Mouse (Mus musculus) embryonic facial prominence, embryonic 12.5 days (tissue): ENCODE measurements around the gene Ms4a6d. TPM values are rescaled to one million over a fixed set of nuclear protein-coding genes. Genes with fewer than 3 reads are reported as not detected.
"Not testable (repeated sequence)": the region's sequence is repeated elsewhere in the genome, so short reads cannot be mapped to it uniquely, and the experiment has no call there.

Source experiments
- ATAC-seq: fragments of 200-750 bp; cut with Nextera tagmentation; 2 replicates; pipeline ENCODE4 v1.8.0; 2017; ENCODE audit not compliant: insufficient number of reproducible peaks, insufficient read depth, low FRiP score, low TSS enrichment
- H3K27ac ChIP-seq: fragments of 300-500 bp; sonication (generic); 2 replicates; pipeline ENCODE4 v1.5.1; 2016; ENCODE audit warnings: mild to moderate bottlenecking
- H3K27me3 ChIP-seq: fragments of 300-500 bp; sonication (generic); 2 replicates; pipeline ENCODE4 v1.6.1; 2016; ENCODE audit warnings: mild to moderate bottlenecking, moderate library complexity
- H3K36me3 ChIP-seq: fragments of 300-500 bp; sonication (generic); 2 replicates; pipeline ENCODE4 v1.6.1; 2016; ENCODE audit warnings: mild to moderate bottlenecking
- H3K4me1 ChIP-seq: fragments of 300-500 bp; sonication (generic); 2 replicates; pipeline ENCODE4 v1.6.1; 2016
- H3K4me2 ChIP-seq: fragments of 300-500 bp; sonication (generic); replicated peaks from 2 replicates; pipeline ENCODE4 v1.6.1; 2016; ENCODE audit warnings: mild to moderate bottlenecking, moderate library complexity
- H3K4me3 ChIP-seq: fragments of 300-500 bp; sonication (generic); 2 replicates; pipeline ENCODE4 v1.5.1; 2016; ENCODE audit warnings: mild to moderate bottlenecking
- H3K9ac ChIP-seq: fragments of 300-500 bp; sonication (generic); 2 replicates; pipeline ENCODE4 v1.6.1; 2016; ENCODE audit warnings: mild to moderate bottlenecking, moderate library complexity
- H3K9me3 ChIP-seq: fragments of 300-500 bp; sonication (generic); 2 replicates; pipeline ENCODE4 v1.6.1; 2016; ENCODE audit warnings: mild to moderate bottlenecking, moderate library complexity
- WGBS: fragments of 180-500 bp; shearing (Covaris S2); methylation state at CpG from one replicate; pipeline ENCODE4 v1.1.7; 2016; 5-methylcytosine and 5-hydroxymethylcytosine counted together
- polyA plus RNA-seq: library from polyadenylated mRNA; unstranded; fragments of >200 nt; fragmentation: Nextera tagmentation; extraction: Ambion mirVana; gene quantifications from 2 replicates; pipeline ENCODE4 v1.2.1, GENCODE M21; 2016

Ms4a6d gene
- polyA plus RNA-seq, 1 experiment from 2014 or later: 1.6 TPM

GRCm38 (mm10) chr19:11547911-11548310 is 56.7 kb downstream of the Ms4a6d start:
- no peak overlapping the region for H3K4me2 ChIP-seq
- no peak overlapping the region for H3K4me3 ChIP-seq
- no peak overlapping the region for H3K27ac ChIP-seq
- no peaks in the 10 kb centered on the region for H3K9me3 ChIP-seq
- no peaks in the 10 kb centered on the region for H3K4me1 ChIP-seq
- no peaks in the 10 kb centered on the region for H3K36me3 ChIP-seq
- no peak for ATAC-seq
- no peaks in the 10 kb centered on the region for H3K27me3 ChIP-seq
- no peak overlapping the region for H3K9ac ChIP-seq

GRCm38 (mm10) chr19:11544383-11544782 is 60.3 kb downstream of the Ms4a6d start:
- H3K27me3 ChIP-seq, H3K4me3 ChIP-seq, H3K36me3 ChIP-seq, H3K4me1 ChIP-seq, ATAC-seq, H3K9me3 ChIP-seq, H3K27ac ChIP-seq, H3K9ac ChIP-seq, H3K4me2 ChIP-seq: not testable (repeated sequence)
- WGBS: 85% methylated on average over 2 of the region's 2 CpGs

GRCm38 (mm10) chr19:11540166-11540821 is 64.4 kb downstream of the Ms4a6d start:
- H3K36me3 ChIP-seq, H3K4me3 ChIP-seq, H3K27ac ChIP-seq, H3K27me3 ChIP-seq, H3K4me1 ChIP-seq, H3K4me2 ChIP-seq, H3K9ac ChIP-seq, ATAC-seq, H3K9me3 ChIP-seq: not testable (repeated sequence)
- 88% methylated on average over 1 of the region's 1 CpGs for WGBS

GRCm38 (mm10) chr19:11537336-11537735 is 67.3 kb downstream of the Ms4a6d start:
- H3K36me3 ChIP-seq: no peaks in the 10 kb centered on the region
- no peaks in the 10 kb centered on the region for H3K9me3 ChIP-seq
- WGBS: 33% methylated on average over 2 of the region's 2 CpGs
- no peaks in the 10 kb centered on the region for H3K27me3 ChIP-seq
- no peak overlapping the region for H3K27ac ChIP-seq
- no peak overlapping the region for H3K9ac ChIP-seq
- H3K4me2 ChIP-seq: no peak overlapping the region
- H3K4me3 ChIP-seq: no peak overlapping the region
- ATAC-seq: no peak
- no peaks in the 10 kb centered on the region for H3K4me1 ChIP-seq

Other genes starting within 250 kb of the Ms4a6d start
- gene Ms4a4a, start 229.3 kb downstream of the Ms4a6d start, polyA plus RNA-seq: 2.1 and 3.0 TPM in 2 replicates
- 0.43 and 0.57 TPM in 2 replicates for gene Ms4a4c, start 200.1 kb downstream of the Ms4a6d start, polyA plus RNA-seq
- gene Ms4a4b, start 161.3 kb downstream of the Ms4a6d start, polyA plus RNA-seq: not detected in 2 replicates
- 2.4 and 3.7 TPM in 2 replicates for gene Ms4a6c, start 135.5 kb downstream of the Ms4a6d start, polyA plus RNA-seq
- gene Gm8369, start 118.9 kb downstream of the Ms4a6d start, polyA plus RNA-seq: not detected in 2 replicates
- 1.8 and 3.1 TPM in 2 replicates for gene Ms4a6b, start 88.3 kb downstream of the Ms4a6d start, polyA plus RNA-seq
- 0.98 and 1.6 TPM in 2 replicates for gene Ms4a4d, start 68.0 kb downstream of the Ms4a6d start, polyA plus RNA-seq
- gene Ms4a2, start 18.9 kb upstream of the Ms4a6d start, polyA plus RNA-seq: 0.22 TPM in 1 of 2 replicates, not detected in the other
- gene Ms4a3, start 36.0 kb upstream of the Ms4a6d start, polyA plus RNA-seq: not detected in 2 replicates
- gene Oosp2, start 55.7 kb upstream of the Ms4a6d start, polyA plus RNA-seq: not detected in 2 replicates
- not detected in 2 replicates for gene Oosp1, start 86.3 kb upstream of the Ms4a6d start, polyA plus RNA-seq
- not detected in 2 replicates for gene Oosp3, start 92.2 kb upstream of the Ms4a6d start, polyA plus RNA-seq
- gene Gif, start 142.7 kb upstream of the Ms4a6d start, polyA plus RNA-seq: not detected in 2 replicates
- 45.6 and 48.1 TPM in 2 replicates for gene Mrpl16, start 165.5 kb upstream of the Ms4a6d start, polyA plus RNA-seq
- 8.4 and 9.0 TPM in 2 replicates for gene Stx3, start 214.6 kb upstream of the Ms4a6d start, polyA plus RNA-seq
- gene Olfr1417, start 234.4 kb upstream of the Ms4a6d start, polyA plus RNA-seq: not detected in 2 replicates